Mouse (Mus musculus) hindbrain, postnatal 0 days (tissue): Measurements from ENCODE around the gene Dlgap3. TPM values are rescaled to one million over a fixed set of nuclear protein-coding genes. Genes with fewer than 3 reads are reported as not detected.
A peak's percentile ranks its signal among the peaks of the same experiment; 100 is the strongest.

Source experiments
- ATAC-seq: fragments of 200-750 bp; cut with Nextera tagmentation; 2 replicates; pipeline ENCODE4 v1.8.0; 2017; ENCODE audit warnings: mild to moderate bottlenecking, moderate TSS enrichment, moderate library complexity
- DNase-seq: peaks from one replicate; pipeline ENCODE4 v3.0.0-alpha.2; 2015; ENCODE audit warnings: low spot score
- H3K27ac ChIP-seq: fragments of 300-500 bp; sonication (generic); 2 replicates; pipeline ENCODE4 v1.5.1; 2014; ENCODE audit warnings: mild to moderate bottlenecking
- H3K27me3 ChIP-seq: fragments of 300-500 bp; sonication (generic); 2 replicates; pipeline ENCODE4 v1.6.1; 2014; ENCODE audit warnings: low read length, mixed read lengths; ENCODE audit not compliant: insufficient read depth
- H3K36me3 ChIP-seq: fragments of 300-500 bp; sonication (generic); 2 replicates; pipeline ENCODE4 v1.6.1; 2014; ENCODE audit warnings: low read length, mixed read lengths; ENCODE audit not compliant: insufficient read depth
- H3K4me1 ChIP-seq: fragments of 300-500 bp; sonication (generic); 2 replicates; pipeline ENCODE4 v1.6.1; 2014; ENCODE audit warnings: antibody characterized with exemption, low read length, mixed read lengths; ENCODE audit not compliant: insufficient read depth
- H3K4me2 ChIP-seq: fragments of 300-500 bp; sonication (generic); 2 replicates; pipeline ENCODE4 v1.6.1; 2014; ENCODE audit warnings: low read depth, mild to moderate bottlenecking, low read length, moderate library complexity, mixed read lengths
- H3K4me3 ChIP-seq: fragments of 300-500 bp; sonication (generic); 2 replicates; pipeline ENCODE4 v1.5.1; 2014; ENCODE audit warnings: low read length
- H3K9ac ChIP-seq: fragments of 300-500 bp; sonication (generic); replicated peaks from 2 replicates; pipeline ENCODE4 v1.6.1; 2014; ENCODE audit warnings: mild to moderate bottlenecking, low read length, moderate library complexity, mixed read lengths
- H3K9me3 ChIP-seq: fragments of 300-500 bp; sonication (generic); 2 replicates; pipeline ENCODE4 v1.6.1; 2016; ENCODE audit warnings: low read length, mixed read lengths
- CTCF ChIP-seq: IDR thresholded peaks from 2 replicates; pipeline ENCODE4 v1.5.1; 2016; ENCODE audit warnings: antibody characterized with exemption, control low read depth, low read depth
- WGBS: fragments of 180-500 bp; shearing (Covaris S2); extraction: QIAGEN DNeasy Blood & Tissue Kit; methylation state at CpG from one replicate; pipeline ENCODE4 v1.1.7; 2014; 5-methylcytosine and 5-hydroxymethylcytosine counted together
- polyA plus RNA-seq: library from polyadenylated mRNA; unstranded; fragments of >200 nt; fragmentation: Nextera tagmentation; extraction: Ambion mirVana; gene quantifications from 2 replicates; pipeline ENCODE4 v1.2.1, GENCODE M21; 2015
- total RNA-seq: library from RNA; depleted of rRNA; stranded (reverse); fragments of >200 nt; gene quantifications from 2 replicates; pipeline ENCODE4 v1.2.3, GENCODE M21; 2014; rRNA removed

Gene Dlgap3
- total RNA-seq: 153 and 163 TPM in 2 replicates
- 30.0 and 34.2 TPM in 2 replicates for polyA plus RNA-seq

- peak; percentile 55 for ATAC-seq
- under 1% methylated on average over 35 of the region's 67 CpGs for WGBS
- H3K4me1 ChIP-seq: peaks cover 17% of the 10 kb centered on the region; the same call in 1 of the 2 replicates
Observed at GRCm38 (mm10) chr4:127168914-127169345, at the start of gene Dlgap3. Gene Dlgap3, plus strand, starts transcription at chr4:127169204.

GRCm38 (mm10) chr4:127123391-127123790 is 45.6 kb upstream of the Dlgap3 start, which contains the start of gene Tmem35b:
Gene Tmem35b, plus strand, starts transcription at chr4:127123691.
- no peak for ATAC-seq
- H3K9me3 ChIP-seq: no peaks in the 10 kb centered on the region
- H3K27me3 ChIP-seq: no peaks in the 10 kb centered on the region
- 93% methylated on average over 5 of the region's 5 CpGs for WGBS
- H3K9ac ChIP-seq: no peak within 1 kb of the TSS
- peaks cover 4% of the 10 kb centered on the region; the same call in 1 of the 2 replicates for H3K4me1 ChIP-seq
- no peak within 1 kb of the TSS for H3K4me3 ChIP-seq
- H3K4me2 ChIP-seq: no peak within 1 kb of the TSS
- no peak for DNase-seq
- peaks cover 6% of the 10 kb centered on the region; the same call in 1 of the 2 replicates for H3K36me3 ChIP-seq
- TF ChIP-seq CTCF: no peak
- H3K27ac ChIP-seq: no peak within 1 kb of the TSS

More at GRCm38 (mm10) chr4:127168914-127169345, at the start of gene Dlgap3:
- Histone ChIP-seq H3K27ac (peak within 1 kb of the TSS; percentile 89), H3K27me3 (no peaks in the 10 kb centered on the region), H3K4me2 (peak within 1 kb of the TSS; percentile 92), H3K4me3 (peak within 1 kb of the TSS; percentile 95), H3K36me3 (no peaks in the 10 kb centered on the region), H3K9me3 (no peaks in the 10 kb centered on the region), H3K9ac (peak within 1 kb of the TSS; percentile 88)
- no peak for TF ChIP-seq CTCF
- peak; percentile 83 for DNase-seq

GRCm38 (mm10) chr4:127124331-127124730 is 44.7 kb upstream of the Dlgap3 start:
- TF ChIP-seq CTCF: no peak
- Histone ChIP-seq H3K9me3 (no peaks in the 10 kb centered on the region), H3K4me2 (no peak overlapping the region), H3K9ac (no peak overlapping the region), H3K27me3 (no peaks in the 10 kb centered on the region), H3K4me3 (no peak overlapping the region), H3K36me3 (peaks cover 6% of the 10 kb centered on the region; the same call in 1 of the 2 replicates), H3K4me1 (peaks cover 4% of the 10 kb centered on the region; the same call in 1 of the 2 replicates), H3K27ac (no peak overlapping the region)
- DNase-seq (no peak), ATAC-seq (no peak)
- WGBS: 95% methylated on average over 1 of the region's 1 CpGs

GRCm38 (mm10) chr4:127125834-127126463 is 43.1 kb upstream of the Dlgap3 start:
- H3K27ac ChIP-seq: no peak overlapping the region
- WGBS: 1% methylated on average over 35 of the region's 35 CpGs

GRCm38 (mm10) chr4:127134687-127135086 is 34.3 kb upstream of the Dlgap3 start:
- Histone ChIP-seq H3K4me1 (no peaks in the 10 kb centered on the region), H3K9ac (no peak overlapping the region), H3K4me3 (no peak overlapping the region), H3K27ac (no peak overlapping the region), H3K4me2 (no peak overlapping the region), H3K36me3 (no peaks in the 10 kb centered on the region), H3K27me3 (no peaks in the 10 kb centered on the region), H3K9me3 (no peaks in the 10 kb centered on the region)
- 53% methylated on average over 1 of the region's 1 CpGs for WGBS
- peak; percentile 54 for TF ChIP-seq CTCF
- DNase-seq (peak; percentile 7), ATAC-seq (no peak)

More at GRCm38 (mm10) chr4:127125834-127126463, 43.1 kb upstream of the Dlgap3 start:
- H3K9ac ChIP-seq: peak overlapping the region; percentile 52
- H3K9me3 ChIP-seq: no peaks in the 10 kb centered on the region
- H3K27me3 ChIP-seq: no peaks in the 10 kb centered on the region
- no peak for TF ChIP-seq CTCF
- DNase-seq (peak; percentile 91), ATAC-seq (peak; percentile 93)
- peaks cover 4% of the 10 kb centered on the region; the same call in 1 of the 2 replicates for H3K4me1 ChIP-seq
- peak overlapping the region; percentile 51 for H3K4me3 ChIP-seq
- peaks cover 6% of the 10 kb centered on the region; the same call in 1 of the 2 replicates for H3K36me3 ChIP-seq
- peak overlapping the region; percentile 68 for H3K4me2 ChIP-seq

GRCm38 (mm10) chr4:127137591-127137990 is 31.4 kb upstream of the Dlgap3 start:
- H3K36me3 ChIP-seq: no peaks in the 10 kb centered on the region
- no peak overlapping the region for H3K9ac ChIP-seq
- no peaks in the 10 kb centered on the region for H3K9me3 ChIP-seq
- no peak overlapping the region for H3K4me3 ChIP-seq
- H3K27me3 ChIP-seq: no peaks in the 10 kb centered on the region
- WGBS: 64% methylated on average over 5 of the region's 5 CpGs
- no peak for TF ChIP-seq CTCF
- ATAC-seq: no peak
- H3K4me2 ChIP-seq: no peak overlapping the region
- DNase-seq: no peak
- H3K4me1 ChIP-seq: no peaks in the 10 kb centered on the region
- no peak overlapping the region for H3K27ac ChIP-seq

- Histone ChIP-seq H3K4me1 (no peaks in the 10 kb centered on the region), H3K27ac (no peak overlapping the region), H3K36me3 (no peaks in the 10 kb centered on the region), H3K9ac (no peak overlapping the region), H3K27me3 (no peaks in the 10 kb centered on the region), H3K4me2 (no peak overlapping the region), H3K4me3 (no peak overlapping the region), H3K9me3 (no peaks in the 10 kb centered on the region)
- DNase-seq (peak; percentile 37), ATAC-seq (no peak)
- TF ChIP-seq CTCF: no peak
- WGBS: 24% methylated on average over 6 of the region's 6 CpGs
Observed at GRCm38 (mm10) chr4:127138486-127138885, 30.5 kb upstream of the Dlgap3 start.
